Mouse (Mus musculus) brain, embryonic 14.5 days (tissue): Measurements from ENCODE around the gene 1700029H14Rik. TPM values are rescaled to one million over a fixed set of nuclear protein-coding genes. Genes with fewer than 3 reads are reported as not detected.

ENCODE experiments used
- DNase-seq: peaks from one replicate; pipeline ENCODE4 v3.0.0-alpha.2; 2011; ENCODE audit warnings: low read depth
- CTCF ChIP-seq: fragments of 200-500 bp; IDR thresholded peaks from 2 replicates; pipeline ENCODE4 v1.5.1; 2012; ENCODE audit warnings: inconsistent platforms, mild to moderate bottlenecking, moderate library complexity, borderline replicate concordance; ENCODE audit not compliant: insufficient read depth, insufficient read length; ENCODE audit errors: extremely low read depth
- POLR2A ChIP-seq: fragments of 200-500 bp; IDR thresholded peaks from 2 replicates; pipeline ENCODE4 v1.6.1; 2012; ENCODE audit warnings: mild to moderate bottlenecking, inconsistent platforms, borderline replicate concordance; ENCODE audit not compliant: poor library complexity, insufficient read depth, insufficient read length, severe bottlenecking; ENCODE audit errors: extremely low read depth
- polyA plus RNA-seq: library from polyadenylated mRNA; depleted of rRNA; stranded (reverse); fragments of >200 nt; gene quantifications from 2 replicates; pipeline ENCODE4 v1.2.3, GENCODE M21; 2012; rRNA removed

The 1700029H14Rik gene
- polyA plus RNA-seq: not detected in 2 replicates

GRCm38 (mm10) chr8:13562118-13562517 lies at the start of gene 1700029H14Rik:
1700029H14Rik (minus strand) TSS chr8:13562461.
- TF ChIP-seq CTCF: no peak
- peak; percentile 1 for DNase-seq

- TF ChIP-seq CTCF: no peak
- no peak for TF ChIP-seq POLR2A
- DNase-seq: no peak
Observed at GRCm38 (mm10) chr8:13611702-13612101, 49.4 kb upstream of the 1700029H14Rik start.

- no peak for DNase-seq
- TF ChIP-seq POLR2A: no peak
- no peak for TF ChIP-seq CTCF
Observed at GRCm38 (mm10) chr8:13609971-13610370, 47.7 kb upstream of the 1700029H14Rik start.

- TF ChIP-seq POLR2A: no peak
- TF ChIP-seq CTCF: no peak
- no peak for DNase-seq
Observed at GRCm38 (mm10) chr8:13608946-13609345, 46.7 kb upstream of the 1700029H14Rik start.

- TF ChIP-seq CTCF: no peak
- no peak for TF ChIP-seq POLR2A
- DNase-seq: no peak
Observed at GRCm38 (mm10) chr8:13605920-13606480, 43.7 kb upstream of the 1700029H14Rik start.

GRCm38 (mm10) chr8:13602621-13603020 lies 40.4 kb upstream of the 1700029H14Rik start:
- no peak for TF ChIP-seq POLR2A
- peak; percentile 67; the same call in 1 of the 2 replicates for TF ChIP-seq CTCF
- peak; percentile 43 for DNase-seq

- no peak for DNase-seq
- no peak for TF ChIP-seq CTCF
- no peak for TF ChIP-seq POLR2A
Observed at GRCm38 (mm10) chr8:13601166-13601565, 38.9 kb upstream of the 1700029H14Rik start.

GRCm38 (mm10) chr8:13600716-13601115 lies 38.5 kb upstream of the 1700029H14Rik start:
- TF ChIP-seq CTCF: no peak
- no peak for TF ChIP-seq POLR2A
- no peak for DNase-seq

- no peak for DNase-seq
- TF ChIP-seq CTCF (no peak), POLR2A (no peak)
Observed at GRCm38 (mm10) chr8:13600204-13600603, 37.9 kb upstream of the 1700029H14Rik start.

GRCm38 (mm10) chr8:13597777-13598176 lies 35.5 kb upstream of the 1700029H14Rik start:
- TF ChIP-seq CTCF (no peak), POLR2A (no peak)
- DNase-seq: no peak

- TF ChIP-seq POLR2A: no peak
- no peak for TF ChIP-seq CTCF
- DNase-seq: no peak
Observed at GRCm38 (mm10) chr8:13595861-13596260, 33.6 kb upstream of the 1700029H14Rik start.

- no peak for DNase-seq
- TF ChIP-seq CTCF (no peak), POLR2A (no peak)
Observed at GRCm38 (mm10) chr8:13594884-13595323, 32.6 kb upstream of the 1700029H14Rik start.
